13 mouse cellular contexts compared by ENCODE assay signal in the genomic region with DNA sequence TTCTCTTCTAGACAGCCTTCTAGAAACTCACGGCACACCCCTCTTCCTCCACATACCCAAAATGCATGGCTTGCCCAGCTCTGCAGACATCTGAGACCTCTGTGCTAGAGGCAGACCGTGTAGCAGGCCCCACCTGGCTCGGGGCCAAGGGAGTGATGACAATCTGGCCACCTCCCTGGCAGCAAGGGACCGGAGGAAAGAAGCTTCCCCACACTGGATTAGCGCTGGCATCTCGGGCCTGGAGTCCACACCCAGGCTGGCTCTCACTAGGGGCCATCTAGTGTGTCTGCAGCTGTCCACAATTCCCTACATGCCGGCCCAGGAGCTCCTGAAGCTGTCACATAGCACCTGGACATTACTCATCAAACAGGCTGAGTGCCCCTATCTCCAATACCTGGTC. TPM values are rescaled to one million over a fixed set of nuclear protein-coding genes. Genes with fewer than 3 reads are reported as not detected.
DNase-seq lines count a peak whose midpoint lies in the region; ATAC-seq and TF ChIP-seq lines count a peak whose summit lies in the region.
"Had no signal": no experiment of that assay in that cellular context is flagged by ENCODE, and none has a peak within 500 bp of the region (broad histone marks: within the 10 kb centered on the region; RNA-seq: fewer than 3 reads in every experiment).

No protein-coding gene starts in this region.

- ATAC-seq in embryonic facial prominence, embryonic 12.5 days (ENCODE audit: insufficient number of reproducible peaks, insufficient read depth, low FRiP score, low TSS enrichment): 0 out of 2 replicates have a peak, but pooled peaks have one; percentile 14
- ATAC-seq in midbrain, postnatal 0 days (ENCODE audit: low FRiP score): no peak
- ATAC-seq in midbrain, embryonic 16.5 days: no peak
- ATAC-seq in limb, embryonic 14.5 days (ENCODE audit: low FRiP score, low read depth): no peak

- H3K9me3 ChIP-seq in embryonic facial prominence, embryonic 12.5 days: no peaks in the 10 kb centered on the region
- H3K9me3 ChIP-seq in embryonic facial prominence, embryonic 10.5 days: no peaks in the 10 kb centered on the region
- H3K9me3 ChIP-seq in midbrain, postnatal 0 days (ENCODE audit: low read length): no peaks in the 10 kb centered on the region
- no peaks in the 10 kb centered on the region for H3K9me3 ChIP-seq in midbrain, embryonic 16.5 days (replicated peaks; ENCODE audit: control insufficient read depth, low read length, poor library complexity, severe bottlenecking)
- H3K9me3 ChIP-seq in limb, embryonic 14.5 days (ENCODE audit: control insufficient read depth, low read length): no peaks in the 10 kb centered on the region

- H3K27me3 ChIP-seq in embryonic facial prominence, embryonic 12.5 days: no peaks in the 10 kb centered on the region
- no peaks in the 10 kb centered on the region for H3K27me3 ChIP-seq in embryonic facial prominence, embryonic 10.5 days (replicated peaks; ENCODE audit: low read depth, poor library complexity, severe bottlenecking)
- no peaks in the 10 kb centered on the region for H3K27me3 ChIP-seq in midbrain, postnatal 0 days (ENCODE audit: insufficient read depth, low read length)
- no peaks in the 10 kb centered on the region for H3K27me3 ChIP-seq in midbrain, embryonic 16.5 days (ENCODE audit: control insufficient read depth, insufficient read depth, low read depth, low read length)
- H3K27me3 ChIP-seq in limb, embryonic 14.5 days (ENCODE audit: control insufficient read depth, insufficient read depth, low read length): no peaks in the 10 kb centered on the region

- H3K9ac ChIP-seq in embryonic facial prominence, embryonic 12.5 days: no peak overlapping the region
- no peak overlapping the region for H3K9ac ChIP-seq in midbrain, postnatal 0 days (replicated peaks; ENCODE audit: low read length, poor library complexity, severe bottlenecking)
- no peak overlapping the region for H3K9ac ChIP-seq in midbrain, embryonic 16.5 days (ENCODE audit: low read depth, low read length)
- H3K9ac ChIP-seq in limb, embryonic 14.5 days (ENCODE audit: low read depth, low read length, severe bottlenecking): no peak overlapping the region
- H3K9ac ChIP-seq: liver, embryonic 14.5 days had no signal

- no peak overlapping the region for H3K4me3 ChIP-seq in embryonic facial prominence, embryonic 12.5 days
- H3K4me3 ChIP-seq in embryonic facial prominence, embryonic 10.5 days: no peak overlapping the region
- H3K4me3 ChIP-seq in midbrain, postnatal 0 days (ENCODE audit: low read depth, low read length): no peak overlapping the region
- no peak overlapping the region for H3K4me3 ChIP-seq in midbrain, embryonic 16.5 days (ENCODE audit: low read depth, low read length)
- no peak overlapping the region for H3K4me3 ChIP-seq in limb, embryonic 14.5 days (replicated peaks; ENCODE audit: low read length)

- H3K36me3 ChIP-seq in embryonic facial prominence, embryonic 12.5 days: peaks cover 26% of the 10 kb centered on the region
- peaks cover 60% of the 10 kb centered on the region for H3K36me3 ChIP-seq in embryonic facial prominence, embryonic 10.5 days (replicated peaks)
- H3K36me3 ChIP-seq in midbrain, postnatal 0 days (ENCODE audit: insufficient read depth, low read length): peaks cover 25% of the 10 kb centered on the region
- peaks cover 5% of the 10 kb centered on the region for H3K36me3 ChIP-seq in midbrain, embryonic 16.5 days (ENCODE audit: control insufficient read depth, insufficient read depth, low read length)
- H3K36me3 ChIP-seq in limb, embryonic 14.5 days (ENCODE audit: control insufficient read depth, insufficient read depth, low read length): peaks cover 49% of the 10 kb centered on the region

- TF ChIP-seq CTCF in midbrain, postnatal 0 days (IDR thresholded peaks at IDR 0.05): no peak

- H3K4me1 ChIP-seq in embryonic facial prominence, embryonic 12.5 days: peaks cover 8% of the 10 kb centered on the region; the same call in 1 of the 2 replicates
- H3K4me1 ChIP-seq in embryonic facial prominence, embryonic 10.5 days: peaks cover 10% of the 10 kb centered on the region
- H3K4me1 ChIP-seq in midbrain, postnatal 0 days (ENCODE audit: insufficient read depth, low read length): peaks cover 8% of the 10 kb centered on the region; the same call in 1 of the 2 replicates
- H3K4me1 ChIP-seq in midbrain, embryonic 16.5 days (ENCODE audit: control insufficient read depth, insufficient read depth, low read length): peaks cover 12% of the 10 kb centered on the region
- H3K4me1 ChIP-seq in limb, embryonic 14.5 days (ENCODE audit: control insufficient read depth, insufficient read depth, low read length): peaks cover 7% of the 10 kb centered on the region

- no peak overlapping the region for H3K4me2 ChIP-seq in embryonic facial prominence, embryonic 12.5 days (replicated peaks)
- no peak overlapping the region for H3K4me2 ChIP-seq in midbrain, postnatal 0 days (ENCODE audit: low read depth, low read length, poor library complexity, severe bottlenecking)
- no peak overlapping the region for H3K4me2 ChIP-seq in midbrain, embryonic 16.5 days (ENCODE audit: low read length)
- no peak overlapping the region for H3K4me2 ChIP-seq in limb, embryonic 14.5 days (replicated peaks; ENCODE audit: low read depth, low read length, severe bottlenecking)

- H3K27ac ChIP-seq in embryonic facial prominence, embryonic 12.5 days: no peak overlapping the region
- H3K27ac ChIP-seq in embryonic facial prominence, embryonic 10.5 days (replicated peaks): no peak overlapping the region
- H3K27ac ChIP-seq in midbrain, postnatal 0 days (ENCODE audit: low read depth, low read length): no peak overlapping the region
- no peak overlapping the region for H3K27ac ChIP-seq in midbrain, embryonic 16.5 days (ENCODE audit: low read length)
- no peak overlapping the region for H3K27ac ChIP-seq in limb, embryonic 14.5 days (replicated peaks; ENCODE audit: low read depth, low read length)
- H3K27ac ChIP-seq: liver, embryonic 14.5 days had no signal

- 76% methylated on average over 7 of the region's 7 CpGs for WGBS in embryonic facial prominence, embryonic 12.5 days
- WGBS in embryonic facial prominence, embryonic 10.5 days: 89% methylated on average over 7 of the region's 7 CpGs
- 64% methylated on average over 7 of the region's 7 CpGs for WGBS in midbrain, postnatal 0 days
- 74% methylated on average over 7 of the region's 7 CpGs for WGBS in midbrain, embryonic 16.5 days
- 76% methylated on average over 7 of the region's 7 CpGs for WGBS in limb, embryonic 14.5 days

- TF ChIP-seq POLR2A in limb, embryonic 14.5 days (IDR thresholded peaks at IDR 0.05; ENCODE audit: borderline replicate concordance, extremely low read depth, insufficient read depth, insufficient read length): no peak

- no peak for DNase-seq in embryonic facial prominence, embryonic 10.5 days (ENCODE audit: low spot score)
- peak; percentile 45 for DNase-seq in midbrain, postnatal 0 days (ENCODE audit: low spot score)
- DNase-seq in cerebellum, postnatal 14 days: peak; percentile 81 to 88
- DNase-seq in limb, embryonic 14.5 days (ENCODE audit: low spot score): peak; percentile 28
- no peak for DNase-seq in ovary, adult 18-20 months (ENCODE audit: low spot score)
- DNase-seq in lung, adult 18-20 months: no peak
- DNase-seq: B cell, adult 2 months; heart, postnatal 4 days; kidney, adult 9 months; thymus, adult 2 months had no signal

RNA-seq across cellular contexts. Expression of gene Dexi, which starts 8.3 kb away (rescaled TPM):
- 31.5 and 32.9 TPM in 2 replicates for polyA plus RNA-seq in embryonic facial prominence, embryonic 12.5 days (2016; fragmentation: Nextera tagmentation; extraction: Ambion mirVana)
- polyA plus RNA-seq in embryonic facial prominence, embryonic 10.5 days (2016; fragmentation: Nextera tagmentation; extraction: Ambion mirVana): 18.5 and 19.3 TPM in 2 replicates
- 24.6 and 38.0 TPM in 2 replicates for total RNA-seq in midbrain, postnatal 0 days (2014; rRNA removed)
- polyA plus RNA-seq in midbrain, postnatal 0 days (2015; fragmentation: Nextera tagmentation; extraction: Ambion mirVana): 16.7 and 18.2 TPM in 2 replicates
- polyA plus RNA-seq in midbrain, embryonic 16.5 days (2015; fragmentation: Nextera tagmentation; extraction: Ambion mirVana): 12.7 and 13.3 TPM in 2 replicates
- polyA plus RNA-seq in limb, embryonic 14.5 days (2012; rRNA removed): 51.2 and 79.2 TPM in 2 replicates
- polyA plus RNA-seq in limb, embryonic 14.5 days (2014; fragmentation: Nextera tagmentation; extraction: Ambion mirVana): 31.5 and 40.4 TPM in 2 replicates

RNA-seq across cellular contexts. Expression of gene Clec16a, which starts 10.6 kb away (rescaled TPM):
- polyA plus RNA-seq in embryonic facial prominence, embryonic 12.5 days (2016; fragmentation: Nextera tagmentation; extraction: Ambion mirVana): 37.7 and 38.9 TPM in 2 replicates
- 30.6 and 30.7 TPM in 2 replicates for polyA plus RNA-seq in embryonic facial prominence, embryonic 10.5 days (2016; fragmentation: Nextera tagmentation; extraction: Ambion mirVana)
- total RNA-seq in midbrain, postnatal 0 days (2014; rRNA removed): 63.8 and 65.8 TPM in 2 replicates
- polyA plus RNA-seq in midbrain, postnatal 0 days (2015; fragmentation: Nextera tagmentation; extraction: Ambion mirVana): 58.5 and 69.5 TPM in 2 replicates
- 70.0 and 74.0 TPM in 2 replicates for polyA plus RNA-seq in midbrain, embryonic 16.5 days (2015; fragmentation: Nextera tagmentation; extraction: Ambion mirVana)
- polyA plus RNA-seq in limb, embryonic 14.5 days (2012; rRNA removed): 12.5 and 14.6 TPM in 2 replicates
- polyA plus RNA-seq in limb, embryonic 14.5 days (2014; fragmentation: Nextera tagmentation; extraction: Ambion mirVana): 29.9 and 34.9 TPM in 2 replicates

RNA-seq across cellular contexts. Expression of gene Ciita, which starts 54.7 kb away (rescaled TPM):
- 0.36 and 0.57 TPM in 2 replicates for polyA plus RNA-seq in embryonic facial prominence, embryonic 12.5 days (2016; fragmentation: Nextera tagmentation; extraction: Ambion mirVana)
- polyA plus RNA-seq in embryonic facial prominence, embryonic 10.5 days (2016; fragmentation: Nextera tagmentation; extraction: Ambion mirVana): 0.06 and 0.26 TPM in 2 replicates
- total RNA-seq in midbrain, postnatal 0 days (2014; rRNA removed): under 0.01 and 0.09 TPM in 2 replicates
- polyA plus RNA-seq in midbrain, postnatal 0 days (2015; fragmentation: Nextera tagmentation; extraction: Ambion mirVana): 0.26 and 0.27 TPM in 2 replicates
- polyA plus RNA-seq in midbrain, embryonic 16.5 days (2015; fragmentation: Nextera tagmentation; extraction: Ambion mirVana): 0.53 and 0.71 TPM in 2 replicates
- 0.10 TPM in 2 replicates for polyA plus RNA-seq in limb, embryonic 14.5 days (2012; rRNA removed)
- 0.44 and 0.65 TPM in 2 replicates for polyA plus RNA-seq in limb, embryonic 14.5 days (2014; fragmentation: Nextera tagmentation; extraction: Ambion mirVana)

Comparison
In these comparisons a context has a peak if more than half of its experiments do, and no peak if none do; other contexts are left out.
1. DNase-seq: peak in midbrain, postnatal 0 days (single experiment), cerebellum, postnatal 14 days (2 of 2) and limb, embryonic 14.5 days (single experiment); none in embryonic facial prominence, embryonic 10.5 days (single experiment), ovary, adult 18-20 months (single experiment) and lung, adult 18-20 months (0 of 2).